Mouse (Mus musculus) intestine, embryonic 14.5 days (tissue): ENCODE data around the gene Actr2. TPM values are rescaled to one million over a fixed set of nuclear protein-coding genes. Genes with fewer than 3 reads are reported as not detected.

Source experiments
- ATAC-seq: fragments of 200-750 bp; cut with Nextera tagmentation; replicated peaks from 2 replicates; pipeline ENCODE4 v1.8.0; 2017; ENCODE audit warnings: low read depth, moderate number of reproducible peaks, moderate TSS enrichment, moderate library complexity; ENCODE audit not compliant: low FRiP score, low TSS enrichment
- DNase-seq: peaks from one replicate; pipeline ENCODE4 v3.0.0-alpha.2; 2018; ENCODE audit warnings: low spot score
- H3K27ac ChIP-seq: fragments of 300-500 bp; sonication (generic); 2 replicates; pipeline ENCODE4 v1.5.1; 2014; ENCODE audit warnings: low read depth, mild to moderate bottlenecking, control low read depth
- H3K27me3 ChIP-seq: fragments of 300-500 bp; sonication (generic); replicated peaks from 2 replicates; pipeline ENCODE4 v1.6.1; 2014; ENCODE audit warnings: low read length, control low read depth; ENCODE audit not compliant: control insufficient read depth, insufficient read depth
- H3K36me3 ChIP-seq: fragments of 300-500 bp; sonication (generic); 2 replicates; pipeline ENCODE4 v1.6.1; 2014; ENCODE audit warnings: low read length, control low read depth; ENCODE audit not compliant: control insufficient read depth, insufficient read depth
- H3K4me1 ChIP-seq: fragments of 300-500 bp; sonication (generic); replicated peaks from 2 replicates; pipeline ENCODE4 v1.6.1; 2014; ENCODE audit warnings: low read length, control low read depth, mixed read lengths; ENCODE audit not compliant: control insufficient read depth, insufficient read depth
- H3K4me2 ChIP-seq: fragments of 300-500 bp; sonication (generic); 2 replicates; pipeline ENCODE4 v1.6.1; 2014; ENCODE audit warnings: low read length
- H3K4me3 ChIP-seq: fragments of 300-500 bp; sonication (generic); 2 replicates; pipeline ENCODE4 v1.5.1; 2014; ENCODE audit warnings: low read depth, low read length, control low read depth, mixed read lengths
- H3K9ac ChIP-seq: fragments of 300-500 bp; sonication (generic); 2 replicates; pipeline ENCODE4 v1.6.1; 2014; ENCODE audit warnings: mild to moderate bottlenecking, low read length
- H3K9me3 ChIP-seq: fragments of 300-500 bp; sonication (generic); 2 replicates; pipeline ENCODE4 v1.6.1; 2016; ENCODE audit warnings: low read length, control low read depth; ENCODE audit not compliant: control insufficient read depth
- WGBS: fragments of 180-500 bp; shearing (Covaris S2); extraction: QIAGEN DNeasy Blood & Tissue Kit; methylation state at CpG from one replicate; pipeline ENCODE4 v1.1.7; 2014; 5-methylcytosine and 5-hydroxymethylcytosine counted together
- polyA plus RNA-seq: library from polyadenylated mRNA; unstranded; fragments of >200 nt; fragmentation: Nextera tagmentation; extraction: Ambion mirVana; gene quantifications from 2 replicates; pipeline ENCODE4 v1.2.1, GENCODE M21; 2014

The Actr2 gene
- polyA plus RNA-seq, 1 experiment from 2014 or later = 66.5 TPM

DNA sequence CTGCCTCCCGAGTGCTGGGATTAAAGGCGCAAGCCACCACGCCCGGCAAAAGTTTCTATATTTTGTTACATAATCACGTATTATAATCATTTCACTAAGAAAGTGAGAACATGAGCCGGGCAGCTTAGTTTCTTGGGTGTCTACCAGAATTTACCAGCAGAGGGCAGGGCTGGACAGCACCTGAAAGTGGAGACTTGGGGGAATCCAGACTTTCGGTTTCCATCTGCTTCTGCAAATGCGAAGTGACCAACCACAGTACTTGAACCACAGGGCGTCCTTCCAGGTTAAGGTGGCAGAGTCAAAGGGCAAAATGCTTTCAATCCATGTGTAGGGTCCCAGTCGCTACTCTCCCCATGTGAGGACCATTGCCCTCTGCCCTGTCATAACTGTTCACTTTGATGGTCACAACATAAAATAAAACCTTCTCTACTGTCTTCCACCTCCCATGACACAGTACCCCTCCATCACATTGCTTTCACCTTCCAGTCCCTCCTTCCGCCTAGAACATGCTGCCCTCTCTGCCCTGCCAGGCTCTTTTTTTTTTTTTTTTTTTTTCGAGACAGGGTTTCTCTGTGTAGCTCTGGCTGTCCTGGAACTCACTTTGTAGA, 20.3 kb upstream of the Actr2 start:
- H3K4me3 ChIP-seq = no peak overlapping the region

DNA sequence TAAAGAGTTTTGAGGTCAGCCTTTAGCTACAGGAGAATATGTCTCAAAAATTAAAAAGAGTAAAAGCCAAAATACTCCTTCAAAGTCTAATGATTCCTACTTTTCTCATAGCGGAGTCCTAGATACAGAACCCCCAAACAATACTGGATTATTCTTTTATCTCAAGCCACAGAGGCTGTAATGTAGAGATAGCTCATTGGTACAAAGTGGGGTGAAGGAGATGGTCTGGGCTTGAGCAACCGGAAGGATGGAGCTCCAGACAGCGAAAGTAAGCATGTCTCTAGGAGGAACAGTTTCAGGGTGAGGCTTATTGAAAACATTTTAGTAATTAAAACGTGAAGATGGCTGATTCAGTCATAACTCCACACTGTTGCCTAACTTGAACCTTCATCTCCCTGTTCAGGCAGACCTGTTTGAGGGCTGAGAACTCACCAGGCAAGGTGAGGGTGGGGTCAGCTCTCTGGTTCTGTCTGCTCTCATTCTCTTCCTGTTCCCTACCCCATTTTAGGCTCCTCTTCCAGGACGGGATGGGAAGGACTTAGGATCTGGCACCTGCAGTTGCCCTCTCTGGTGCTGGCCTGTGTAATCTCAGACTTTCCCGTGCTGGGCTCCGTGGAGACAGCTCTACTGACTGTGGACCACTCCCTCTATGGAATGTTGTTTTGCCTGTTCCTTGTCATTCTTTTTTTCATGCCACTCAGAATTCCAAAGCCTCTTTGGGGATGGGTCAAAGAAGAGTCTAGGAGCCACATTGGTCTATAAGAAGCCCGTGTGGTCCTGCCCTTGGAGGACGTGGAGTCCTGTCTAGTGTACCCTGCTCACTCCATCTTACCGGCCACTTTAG, 14.2 kb upstream of the Actr2 start:
- no peak overlapping the region for H3K27ac ChIP-seq
- ATAC-seq = peak; percentile 69; the same call in 1 of the 2 replicates
- no peak for DNase-seq

More for the DNA sequence above, 20.3 kb upstream of the Actr2 start:
- no peaks in the 10 kb centered on the region for H3K36me3 ChIP-seq
- H3K9me3 ChIP-seq = no peaks in the 10 kb centered on the region
- no peaks in the 10 kb centered on the region for H3K4me1 ChIP-seq
- 46% methylated on average over 12 of the region's 12 CpGs for WGBS
- H3K27me3 ChIP-seq = no peaks in the 10 kb centered on the region
- H3K9ac ChIP-seq = no peak overlapping the region
- ATAC-seq (peak; percentile 38; the same call in 1 of the 2 replicates), DNase-seq (peak; percentile 88)
- H3K4me2 ChIP-seq = peak overlapping the region; percentile 22; the same call in 1 of the 2 replicates
- no peak overlapping the region for H3K27ac ChIP-seq

GRCm38 (mm10) chr11:20125423-20125822, 12.7 kb upstream of the Actr2 start:
- Histone ChIP-seq H3K9me3 (no peaks in the 10 kb centered on the region), H3K9ac (no peak overlapping the region), H3K4me3 (no peak overlapping the region), H3K4me1 (no peaks in the 10 kb centered on the region), H3K27me3 (no peaks in the 10 kb centered on the region), H3K27ac (no peak overlapping the region), H3K4me2 (no peak overlapping the region), H3K36me3 (no peaks in the 10 kb centered on the region)
- ATAC-seq (no peak), DNase-seq (no peak)
- WGBS = 75% methylated on average over 1 of the region's 1 CpGs

More for the DNA sequence above, 14.2 kb upstream of the Actr2 start:
- no peaks in the 10 kb centered on the region for H3K36me3 ChIP-seq
- H3K27me3 ChIP-seq = no peaks in the 10 kb centered on the region
- 56% methylated on average over 10 of the region's 10 CpGs for WGBS
- no peaks in the 10 kb centered on the region for H3K9me3 ChIP-seq
- no peak overlapping the region for H3K9ac ChIP-seq
- no peaks in the 10 kb centered on the region for H3K4me1 ChIP-seq
- no peak overlapping the region for H3K4me2 ChIP-seq
- no peak overlapping the region for H3K4me3 ChIP-seq

DNA sequence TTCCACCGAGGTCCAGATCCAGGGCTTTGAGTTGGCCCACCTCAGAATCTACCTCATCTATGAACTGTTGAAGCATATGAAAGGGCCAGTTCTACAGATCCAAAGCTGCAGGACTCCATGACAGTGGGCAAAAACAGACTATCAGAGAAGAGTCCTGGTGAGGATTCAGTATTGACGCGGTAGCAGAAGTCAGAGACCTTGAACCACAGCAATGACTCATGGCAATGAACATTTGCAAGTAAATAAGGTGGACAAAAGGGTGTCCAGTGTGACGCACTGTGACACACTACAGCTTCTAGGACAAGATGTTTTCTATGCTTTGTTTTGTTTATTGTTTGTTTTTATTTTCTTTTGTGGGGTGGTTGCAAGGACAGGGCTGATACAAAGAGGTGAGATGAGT, 4.0 kb upstream of the Actr2 start:
- Histone ChIP-seq H3K36me3 (no peaks in the 10 kb centered on the region), H3K9me3 (no peaks in the 10 kb centered on the region), H3K4me3 (no peak overlapping the region), H3K4me2 (no peak overlapping the region), H3K27me3 (no peaks in the 10 kb centered on the region), H3K9ac (no peak overlapping the region), H3K27ac (no peak overlapping the region), H3K4me1 (peaks cover 7% of the 10 kb centered on the region)
- ATAC-seq (no peak), DNase-seq (no peak)
- 95% methylated on average over 4 of the region's 4 CpGs for WGBS

DNA sequence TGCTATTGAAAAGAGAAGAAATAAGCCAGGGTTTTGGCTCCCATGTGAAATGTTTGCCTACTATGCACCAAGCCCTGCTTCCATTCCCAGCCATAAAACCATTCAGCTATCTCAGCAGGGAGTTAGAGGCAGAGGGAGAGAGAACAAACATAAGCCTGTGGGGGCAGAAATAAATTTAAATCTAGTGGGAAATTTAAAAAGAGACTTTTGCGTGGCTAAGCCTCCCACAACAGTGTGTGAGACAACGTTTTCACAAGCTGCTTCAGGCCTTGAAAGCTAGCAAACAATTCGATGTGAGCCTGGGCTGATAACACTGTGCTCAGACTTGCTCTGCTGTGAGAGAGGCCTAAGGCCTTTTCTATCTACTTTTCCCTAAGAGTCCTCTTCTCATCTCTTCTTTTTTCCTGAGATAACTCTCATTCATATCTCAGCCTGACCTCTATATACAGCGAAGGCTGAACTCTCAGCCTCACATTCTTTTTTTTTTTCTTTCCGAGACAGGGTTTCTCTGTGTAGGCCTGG, 3.4 kb upstream of the Actr2 start:
- no peak overlapping the region for H3K27ac ChIP-seq
- H3K9ac ChIP-seq = no peak overlapping the region
- H3K4me1 ChIP-seq = peaks cover 12% of the 10 kb centered on the region
- H3K4me2 ChIP-seq = no peak overlapping the region
- DNase-seq (no peak), ATAC-seq (no peak)
- H3K27me3 ChIP-seq = no peaks in the 10 kb centered on the region
- 80% methylated on average over 5 of the region's 5 CpGs for WGBS
- H3K9me3 ChIP-seq = no peaks in the 10 kb centered on the region
- no peak overlapping the region for H3K4me3 ChIP-seq
- no peaks in the 10 kb centered on the region for H3K36me3 ChIP-seq

DNA sequence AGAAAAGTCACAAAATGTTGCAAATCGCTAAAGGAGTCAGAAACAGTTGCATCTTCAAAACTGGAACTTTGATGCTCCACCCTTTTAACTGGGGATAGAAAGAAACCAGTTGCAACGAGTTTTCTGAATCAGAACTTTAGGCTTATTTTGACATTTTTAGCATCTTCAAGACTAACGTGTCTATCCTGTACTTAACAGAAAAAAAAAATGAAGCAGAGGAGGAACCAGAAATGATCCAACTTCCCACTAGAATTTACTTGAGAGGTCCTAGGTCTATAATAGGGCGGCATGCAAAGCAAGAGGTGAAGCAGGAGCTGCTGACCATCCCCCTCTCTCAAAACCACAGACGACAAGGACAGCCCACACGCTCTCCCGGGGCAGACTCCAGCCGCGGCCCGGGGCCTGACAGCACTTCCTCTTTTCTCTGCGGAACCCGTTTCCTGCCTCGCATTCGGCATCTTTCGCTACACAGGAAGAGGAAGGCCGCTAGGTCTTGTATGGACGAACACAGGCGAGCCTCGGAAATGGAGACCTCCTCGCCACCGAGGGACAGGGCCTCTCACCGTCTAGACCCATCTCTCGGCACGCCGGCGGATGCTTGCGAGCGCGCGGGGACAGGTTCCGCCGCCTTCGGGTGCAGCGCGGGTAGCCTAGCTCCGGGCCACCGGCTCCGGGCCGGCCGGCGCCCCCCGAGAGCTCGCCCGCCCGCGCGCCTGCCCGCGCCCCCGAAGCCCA, 540 bp downstream of the Actr2 start:
- ATAC-seq = peak; percentile 69
- DNase-seq = peak; percentile 92
- H3K4me3 ChIP-seq = peak overlapping the region; percentile 87
- H3K27me3 ChIP-seq = no peaks in the 10 kb centered on the region
- peak overlapping the region; percentile 91 for H3K27ac ChIP-seq
- peak overlapping the region; percentile 67 for H3K4me2 ChIP-seq
- peaks cover 8% of the 10 kb centered on the region; the same call in 1 of the 2 replicates for H3K36me3 ChIP-seq
- no peaks in the 10 kb centered on the region for H3K9me3 ChIP-seq
- H3K9ac ChIP-seq = peak overlapping the region; percentile 87
- H3K4me1 ChIP-seq = peaks cover 14% of the 10 kb centered on the region
- WGBS = under 1% methylated on average over 48 of the region's 50 CpGs

- no peak for ATAC-seq
- H3K4me1 ChIP-seq = peaks cover 8% of the 10 kb centered on the region; the same call in 1 of the 2 replicates
- H3K9ac ChIP-seq = no peak overlapping the region
- no peaks in the 10 kb centered on the region for H3K9me3 ChIP-seq
- H3K27ac ChIP-seq = no peak overlapping the region
- peaks cover 8% of the 10 kb centered on the region; the same call in 1 of the 2 replicates for H3K36me3 ChIP-seq
- no peak for DNase-seq
- H3K4me3 ChIP-seq = no peak overlapping the region
- H3K27me3 ChIP-seq = no peaks in the 10 kb centered on the region
- WGBS = 96% methylated on average over 7 of the region's 7 CpGs
- no peak overlapping the region for H3K4me2 ChIP-seq
Observed at GRCm38 (mm10) chr11:20108151-20108550, 4.6 kb downstream of the Actr2 start.

- ATAC-seq = no peak
- Histone ChIP-seq H3K27me3 (no peaks in the 10 kb centered on the region), H3K36me3 (peaks cover 8% of the 10 kb centered on the region; the same call in 1 of the 2 replicates), H3K9ac (no peak overlapping the region), H3K27ac (no peak overlapping the region), H3K9me3 (no peaks in the 10 kb centered on the region), H3K4me1 (peaks cover 8% of the 10 kb centered on the region; the same call in 1 of the 2 replicates), H3K4me2 (no peak overlapping the region), H3K4me3 (no peak overlapping the region)
- no peak for DNase-seq
- WGBS = 91% methylated on average over 4 of the region's 4 CpGs
Observed at GRCm38 (mm10) chr11:20107683-20108082, 5.0 kb downstream of the Actr2 start.
